Mouse (Mus musculus): ENCODE measurements around the gene Cecr2.
"Not testable (repeated sequence)": the region's sequence is repeated elsewhere in the genome, so short reads cannot be mapped to it uniquely, and the experiment has no call there.

The Cecr2 gene

DNA sequence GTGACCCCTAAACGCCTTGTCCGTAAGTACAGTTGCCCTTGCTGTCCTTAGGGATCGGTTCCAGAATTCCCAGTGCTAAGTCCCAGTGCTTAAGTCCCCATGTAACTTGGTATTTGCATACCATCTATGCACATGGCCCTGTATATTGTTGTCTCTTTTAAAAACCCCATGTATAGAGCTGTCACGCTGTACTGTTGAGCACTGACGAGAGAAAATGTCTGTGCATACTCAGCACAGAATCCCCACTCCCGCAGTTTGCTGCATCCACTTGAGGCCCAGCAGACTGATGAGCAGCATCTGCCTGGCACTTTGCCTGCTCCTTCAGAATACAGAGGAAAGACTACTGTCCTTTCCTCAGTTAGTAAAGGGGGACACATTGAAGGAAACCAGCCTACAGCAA is 107.6 kb downstream of the Cecr2 start:
- no peak for DNase-seq

DNA sequence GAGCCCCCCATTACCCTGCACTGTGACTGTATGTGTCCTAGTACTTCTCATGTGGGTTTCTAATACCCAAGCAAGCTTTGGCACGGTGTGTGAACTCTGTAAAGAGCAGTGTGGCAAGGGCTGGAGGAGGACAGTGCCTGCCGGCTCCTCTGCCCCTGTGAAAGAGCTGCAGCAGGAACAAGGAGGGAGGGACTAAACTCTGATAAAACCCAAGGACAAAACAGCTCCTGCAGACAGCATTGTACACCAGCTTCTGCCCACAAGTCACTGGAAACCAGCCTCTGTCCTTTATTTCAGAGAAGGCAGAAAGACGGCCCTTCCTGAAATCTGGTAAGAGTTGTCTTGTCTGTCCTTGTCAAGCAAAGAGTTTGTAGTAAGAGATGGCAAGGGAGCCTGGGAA is 110.1 kb downstream of the Cecr2 start:
- DNase-seq: no peak

DNA sequence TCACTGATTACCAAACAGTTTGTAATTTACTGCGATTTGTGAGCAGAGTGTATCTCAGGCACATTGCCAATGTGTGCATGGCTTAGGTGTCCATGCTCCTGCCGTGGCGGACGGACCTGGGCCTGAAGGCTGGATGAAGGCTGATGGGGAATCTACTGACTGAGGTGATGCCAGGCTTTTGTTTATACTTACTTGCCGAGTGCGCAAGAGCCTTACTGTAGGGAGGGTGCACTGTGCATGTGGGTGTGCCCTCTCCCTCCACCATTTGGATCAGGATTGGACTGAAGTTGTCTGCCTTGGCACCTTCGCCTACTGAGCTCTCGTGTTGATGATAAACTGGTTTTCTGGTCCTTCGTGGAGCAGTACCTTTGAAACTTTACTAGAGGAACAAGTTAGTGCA is 111.4 kb downstream of the Cecr2 start:
- no peak for DNase-seq

DNA sequence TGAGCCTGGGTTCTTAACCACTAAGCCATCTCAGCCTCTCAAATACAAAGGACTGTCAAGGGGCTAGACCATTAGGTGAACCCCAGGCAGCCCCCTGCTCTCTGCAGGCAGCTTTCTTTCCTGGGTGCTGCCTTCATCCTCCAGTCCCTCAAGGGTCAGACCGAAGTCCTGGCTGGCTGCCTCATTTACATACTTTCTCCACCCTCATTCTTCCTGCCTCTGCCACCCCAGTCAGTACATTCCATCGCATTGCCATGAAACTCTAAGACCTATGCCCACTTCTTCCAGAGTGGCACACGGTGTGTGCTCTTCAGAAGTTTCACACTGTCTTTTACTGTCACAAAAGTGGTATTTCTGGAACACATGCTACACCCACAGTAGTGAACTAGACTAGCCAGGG is 112.1 kb downstream of the Cecr2 start:
- no peak for DNase-seq

DNA sequence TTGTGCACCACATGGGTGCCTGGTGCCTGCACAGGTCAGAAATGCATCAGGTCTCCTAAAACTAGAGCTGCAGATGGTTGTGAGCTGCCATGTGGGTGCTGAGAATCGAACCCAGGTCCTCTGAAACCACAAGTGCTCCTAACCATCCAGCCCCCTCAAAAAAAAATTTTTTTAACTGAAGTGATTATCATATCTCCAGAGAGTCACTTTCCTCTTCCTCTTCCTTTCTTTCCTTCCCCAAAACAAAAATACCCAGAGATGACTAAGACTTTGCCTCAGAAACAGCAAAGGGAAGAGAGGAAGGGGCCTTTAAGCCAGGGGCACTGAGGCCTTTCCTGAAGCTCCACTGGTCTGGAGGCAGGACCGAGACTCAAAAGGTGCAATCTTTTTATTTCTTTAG is 116.8 kb downstream of the Cecr2 start:
- DNase-seq: no peak

DNA sequence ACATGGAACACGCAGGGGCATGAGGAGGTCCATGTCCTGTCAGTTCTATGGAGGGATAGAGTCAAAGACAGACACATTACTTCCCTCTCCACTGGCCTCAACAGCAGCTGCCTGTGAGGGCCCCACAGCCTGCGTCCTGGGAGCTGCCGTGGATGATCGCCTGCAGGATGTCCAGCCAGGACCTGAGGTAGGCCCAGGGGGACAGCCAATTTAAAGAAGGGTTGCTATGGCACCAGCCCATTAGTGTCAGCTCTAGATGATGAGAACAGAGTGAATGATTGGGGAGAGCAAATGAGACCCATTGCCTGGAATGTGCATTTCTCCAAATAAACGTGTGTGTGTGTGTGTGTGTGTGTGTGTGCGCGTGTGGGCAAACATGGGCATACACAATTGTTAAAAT is 118.2 kb downstream of the Cecr2 start:
- DNase-seq: no peak

DNA sequence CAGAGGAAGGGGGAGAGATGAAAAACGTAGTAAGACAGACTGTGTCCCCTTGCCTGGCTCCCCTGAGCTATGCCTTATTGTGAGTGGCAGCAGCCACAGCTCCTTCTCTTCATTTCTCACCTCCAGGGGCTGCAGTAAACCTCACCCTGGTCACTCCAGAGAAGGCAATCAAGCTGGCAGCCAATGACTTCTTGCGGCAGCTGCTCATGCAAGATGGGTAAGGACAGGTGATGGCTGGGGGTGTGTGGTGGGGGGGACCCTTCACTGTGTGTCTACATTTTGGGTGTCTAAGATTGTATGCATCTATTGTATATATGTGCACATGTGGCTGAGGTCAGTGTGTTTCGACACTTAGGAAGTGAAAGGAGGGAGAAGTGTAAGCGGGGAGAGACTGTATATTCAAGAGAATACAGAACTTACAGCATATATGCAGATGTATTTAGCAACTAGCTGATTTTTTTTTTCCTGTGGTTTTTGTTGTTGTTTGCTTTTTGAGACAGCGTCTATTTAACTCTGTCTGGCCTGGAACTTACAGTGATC is 122.0 kb downstream of the Cecr2 start:
- no peak for DNase-seq

DNA sequence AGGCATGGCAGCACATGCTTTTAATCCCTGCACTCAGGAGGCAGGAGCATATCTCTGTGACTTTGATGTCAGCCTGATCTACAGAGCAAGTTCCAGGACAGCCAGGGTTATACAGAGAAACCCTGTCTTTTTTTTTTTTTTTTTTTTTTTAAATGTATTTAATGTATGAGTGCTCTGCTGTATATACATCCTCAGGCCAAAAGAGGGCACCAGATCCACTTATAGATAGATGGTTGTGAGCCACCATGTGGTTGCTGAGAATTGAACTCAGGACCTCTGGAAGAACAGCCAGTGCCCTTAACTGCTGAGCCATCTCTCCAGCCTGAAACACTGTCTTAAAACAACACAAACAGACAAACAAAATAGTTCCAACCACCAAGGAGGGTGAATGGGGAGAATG is 122.7 kb downstream of the Cecr2 start:
- DNase-seq: no peak

DNA sequence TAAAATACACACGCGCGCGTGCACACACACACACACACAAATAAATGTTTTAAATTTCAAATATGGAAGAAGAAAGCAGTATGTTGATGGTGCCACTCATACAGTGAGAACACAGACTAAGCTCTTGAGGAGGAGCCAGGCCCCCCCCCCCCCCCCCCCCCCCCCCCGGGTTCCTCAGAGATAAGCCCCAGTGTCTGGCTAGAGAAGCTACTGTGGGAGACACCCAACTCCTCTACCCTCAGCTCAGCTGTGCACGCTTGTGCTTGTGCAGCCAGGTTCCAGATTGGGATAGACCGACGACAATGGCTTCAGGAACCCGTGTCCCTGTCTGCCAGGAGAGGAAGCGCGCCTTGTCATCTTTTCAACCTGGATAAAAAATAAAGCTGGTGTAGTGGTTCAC is 124.0 kb downstream of the Cecr2 start:
- DNase-seq: no peak

DNA sequence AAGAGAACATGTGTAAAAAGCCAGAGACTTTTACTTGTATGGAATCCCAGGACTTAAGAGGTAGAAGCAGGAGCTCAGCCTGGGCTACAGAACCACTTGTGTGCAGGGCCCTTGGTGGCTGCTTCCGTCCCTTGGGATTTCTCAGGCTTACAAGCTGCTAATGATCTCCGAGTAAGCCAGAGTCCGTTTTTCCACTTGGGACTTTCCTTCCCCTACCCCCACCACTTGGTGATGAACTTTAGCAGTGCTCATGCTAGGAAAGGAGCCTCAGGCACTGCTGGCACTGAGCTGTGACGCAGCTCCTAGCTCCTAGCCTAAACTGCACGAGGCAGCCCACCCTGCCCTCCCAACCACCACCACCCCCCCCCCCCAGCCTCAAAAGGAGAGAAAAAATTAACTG is 124.5 kb downstream of the Cecr2 start:
- DNase-seq: no peak

DNA sequence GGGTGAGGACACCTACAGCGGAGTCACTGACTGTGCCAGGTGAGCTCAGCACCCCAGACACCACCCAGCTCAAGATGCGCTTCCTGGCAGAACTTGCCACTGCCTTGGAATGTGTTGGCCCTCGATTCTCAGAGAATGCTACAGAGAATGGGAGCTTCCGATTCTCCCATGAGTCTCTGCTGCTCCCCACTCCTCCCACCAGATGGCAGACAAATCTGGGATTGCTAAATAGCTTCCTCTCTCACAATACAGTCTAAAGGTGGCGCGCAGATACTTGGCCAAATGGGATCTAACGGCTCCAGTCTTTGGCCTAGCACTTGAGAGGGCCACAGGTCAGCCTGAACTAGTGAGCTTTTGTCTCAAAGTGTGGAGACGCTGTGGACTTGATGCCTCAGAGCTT is 126.8 kb downstream of the Cecr2 start:
- no peak for DNase-seq

DNA sequence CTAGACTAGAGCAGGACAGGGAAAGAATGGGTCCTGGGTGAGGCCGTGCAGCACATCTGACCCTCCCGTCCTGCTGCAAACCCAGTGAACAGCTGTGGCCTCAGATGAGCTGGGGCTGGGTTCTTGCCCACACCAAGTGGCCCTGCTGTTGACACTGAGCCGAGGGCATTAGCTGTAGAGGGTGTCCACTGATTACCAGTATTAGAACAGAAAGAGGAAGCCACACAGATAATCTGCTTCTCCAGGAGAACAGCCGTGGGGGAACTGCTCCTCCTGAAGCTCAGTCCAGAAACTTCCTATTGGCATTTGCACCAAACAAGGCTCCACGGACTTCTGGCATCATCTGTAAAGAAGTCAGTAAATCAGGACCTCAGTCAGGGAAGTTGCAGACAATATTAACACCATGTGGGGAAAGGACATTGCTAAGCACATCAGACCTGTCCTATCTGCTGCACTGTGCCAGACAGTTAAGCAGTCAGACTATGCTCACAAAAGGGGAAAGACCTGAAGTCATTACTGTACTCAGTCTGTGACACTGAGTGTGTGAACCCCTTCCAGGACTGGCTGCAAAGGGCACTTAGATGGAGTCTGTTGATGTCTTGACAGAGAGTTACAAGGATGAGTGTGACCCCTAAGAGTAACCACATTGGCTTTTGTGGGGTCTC is 129.4 kb downstream of the Cecr2 start:
- DNase-seq: no peak

DNA sequence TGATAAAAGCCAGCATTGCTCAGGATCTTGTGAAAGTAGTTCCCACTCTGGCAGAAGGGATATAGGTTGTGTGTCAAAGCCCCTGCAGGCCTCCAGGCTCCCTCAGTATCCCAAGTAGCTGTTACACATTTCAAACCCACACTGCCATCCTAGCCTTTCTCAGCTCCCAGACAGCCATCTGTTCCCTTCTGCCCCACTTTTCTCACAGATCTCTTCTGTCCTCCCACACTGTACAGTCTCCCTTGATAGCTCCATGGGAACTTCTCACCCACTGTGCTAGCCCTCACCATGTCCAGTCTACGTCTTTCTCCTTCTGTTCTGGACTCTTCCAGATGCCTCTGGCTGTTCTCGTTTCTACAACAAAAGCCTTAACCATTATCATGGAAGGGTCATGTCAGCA is 129.9 kb downstream of the Cecr2 start:
- DNase-seq: no peak

DNA sequence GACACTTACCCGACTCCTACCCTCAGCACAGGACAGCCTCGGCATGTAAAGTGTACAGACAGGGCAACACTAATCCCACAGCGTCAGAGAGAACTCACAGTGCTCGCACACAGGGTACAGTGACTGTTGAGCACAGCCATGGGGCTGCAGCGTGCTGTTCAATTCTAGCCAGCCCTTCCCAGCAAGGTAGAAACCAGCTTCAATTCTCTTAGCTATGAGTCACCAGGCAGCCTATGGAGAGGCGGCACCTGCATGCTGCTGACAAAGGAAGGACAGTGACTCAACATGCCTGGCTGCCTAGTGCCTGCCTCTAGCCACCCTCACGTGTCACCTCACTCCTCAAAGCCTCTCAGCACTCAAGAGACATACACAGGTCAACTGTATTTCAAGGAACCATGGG is 131.8 kb downstream of the Cecr2 start:
- DNase-seq: peak; percentile 19

DNA sequence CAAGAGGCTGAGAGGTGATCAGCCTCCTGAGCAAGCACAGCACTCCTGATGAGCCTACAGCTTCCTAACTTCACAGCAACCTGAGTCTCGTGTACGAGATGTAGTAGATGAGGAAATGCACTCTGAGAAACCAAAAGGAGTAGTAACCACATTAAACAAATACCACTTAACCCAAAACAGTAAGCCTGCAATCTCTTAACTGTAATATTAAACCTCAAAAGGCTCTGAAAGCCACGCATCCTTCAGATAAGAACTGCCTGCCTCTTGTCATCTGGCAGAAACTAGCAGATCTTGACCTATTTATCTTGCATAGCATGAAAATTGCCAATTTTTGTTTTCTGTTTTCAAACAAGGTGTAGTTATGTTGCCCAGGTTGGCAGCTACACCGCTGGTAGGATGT is 132.7 kb downstream of the Cecr2 start:
- no peak for DNase-seq

DNA sequence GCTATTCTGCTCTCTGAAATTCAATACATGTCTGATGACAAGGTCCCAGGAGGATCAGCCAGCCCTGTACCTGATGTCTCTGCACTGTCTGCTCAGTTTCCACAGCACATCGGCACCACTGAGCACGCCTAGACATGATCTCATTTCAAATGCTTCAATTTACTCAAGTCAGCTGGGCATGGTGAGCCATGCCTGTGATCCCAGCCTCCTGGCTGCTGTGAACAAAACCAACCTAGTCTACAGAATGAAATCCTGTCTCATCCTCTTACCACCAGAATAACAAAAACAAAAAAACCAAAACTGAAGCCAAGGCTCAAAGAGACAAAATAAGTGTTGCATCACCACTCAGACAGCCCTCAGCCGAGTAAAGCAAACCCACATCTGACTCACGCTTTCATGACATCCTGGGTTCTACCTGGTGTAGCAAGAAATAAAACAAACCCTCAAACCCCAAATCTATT is 133.4 kb downstream of the Cecr2 start:
- no peak for DNase-seq

DNA sequence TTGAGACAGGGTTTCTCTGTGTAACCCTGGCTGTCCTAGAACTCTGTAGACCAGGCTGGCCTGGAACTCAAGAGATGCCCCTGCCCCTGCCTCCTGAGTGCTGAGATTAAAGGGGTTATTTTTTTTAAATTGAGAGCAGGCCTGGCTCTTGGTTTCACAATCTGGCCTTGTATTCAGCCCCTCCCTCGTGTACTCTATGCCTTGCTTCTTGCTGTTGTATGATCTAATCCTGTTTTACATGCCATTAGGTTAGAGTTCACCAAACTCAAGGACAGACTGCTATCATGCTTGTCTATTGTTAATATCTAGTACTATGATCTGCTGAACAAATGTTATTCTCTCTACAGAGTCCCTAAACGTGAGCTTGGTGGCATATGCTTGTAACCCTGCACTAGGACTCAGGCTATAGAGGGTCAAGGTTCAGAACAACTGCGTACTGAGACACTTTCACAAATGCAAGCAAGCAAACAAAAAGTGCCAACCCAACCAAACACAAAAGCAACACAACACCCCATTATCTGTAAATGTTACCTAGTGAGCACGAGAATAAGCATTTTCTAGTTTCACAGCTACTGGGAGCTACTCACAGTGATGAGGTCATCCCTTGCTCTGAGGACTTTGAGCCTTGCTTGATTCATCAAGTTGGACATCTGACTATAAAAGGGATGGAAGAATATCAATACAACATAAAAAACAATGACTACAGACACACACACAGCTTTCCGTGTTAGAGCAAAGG is 141.0 kb downstream of the Cecr2 start:
- no peak for DNase-seq

DNA sequence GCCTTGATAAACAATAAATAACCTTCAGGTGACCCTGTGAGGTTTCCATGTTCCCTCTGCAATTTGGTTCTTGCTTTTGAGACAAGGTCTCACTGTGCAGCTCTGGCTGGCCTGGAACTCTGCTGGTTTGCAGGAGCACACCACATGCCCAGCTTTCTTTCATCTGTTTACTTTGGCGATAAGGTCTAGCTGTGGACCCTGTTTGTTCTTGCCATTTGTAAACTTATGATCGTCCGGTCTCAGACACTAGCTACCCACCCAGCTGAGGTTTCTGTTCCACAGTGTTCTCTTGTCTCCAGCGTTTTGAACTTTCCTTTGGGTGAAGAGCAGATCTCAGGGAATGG is 141.5 kb downstream of the Cecr2 start:
- DNase-seq: no peak

DNA sequence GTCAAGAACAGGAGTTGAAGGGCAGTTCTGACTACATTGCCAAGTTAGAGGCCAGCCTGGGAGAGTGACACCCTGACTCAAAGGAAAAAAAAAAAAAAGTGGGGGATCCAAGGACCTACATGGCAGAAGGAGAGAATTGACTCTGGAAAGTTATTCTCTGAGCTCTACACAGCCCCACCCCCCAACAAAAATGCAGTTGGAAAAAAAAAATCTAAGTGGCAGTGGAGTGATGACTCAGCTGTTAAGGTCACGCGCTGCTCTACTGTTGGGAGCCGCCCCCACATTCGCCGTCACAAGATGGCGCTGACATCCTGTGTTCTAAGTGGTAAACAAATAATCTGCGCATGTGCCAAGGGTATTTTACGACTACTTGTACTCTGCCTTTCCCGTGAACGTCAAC is 145.8 kb downstream of the Cecr2 start:
- not testable (repeated sequence) for DNase-seq

DNA sequence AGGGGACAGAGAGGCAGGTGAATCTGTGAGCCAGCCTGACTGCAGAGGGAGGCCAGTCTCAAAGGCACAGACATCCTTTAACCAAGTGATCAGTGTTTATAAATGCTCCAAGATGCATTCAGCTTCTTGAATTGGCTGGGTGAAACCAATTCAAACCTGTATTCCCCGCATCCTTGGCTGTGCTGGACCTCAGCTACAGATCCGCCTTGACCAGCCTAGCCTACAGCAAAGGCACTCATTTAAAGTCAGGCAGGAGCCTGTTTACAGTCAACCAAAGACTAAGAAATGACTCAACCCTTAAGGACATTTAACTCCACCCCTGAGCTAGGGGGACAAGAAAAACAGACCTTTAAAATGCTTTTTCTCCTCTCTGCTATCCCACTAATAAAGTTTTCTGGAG is 153.1 kb downstream of the Cecr2 start:
- no peak for DNase-seq

DNA sequence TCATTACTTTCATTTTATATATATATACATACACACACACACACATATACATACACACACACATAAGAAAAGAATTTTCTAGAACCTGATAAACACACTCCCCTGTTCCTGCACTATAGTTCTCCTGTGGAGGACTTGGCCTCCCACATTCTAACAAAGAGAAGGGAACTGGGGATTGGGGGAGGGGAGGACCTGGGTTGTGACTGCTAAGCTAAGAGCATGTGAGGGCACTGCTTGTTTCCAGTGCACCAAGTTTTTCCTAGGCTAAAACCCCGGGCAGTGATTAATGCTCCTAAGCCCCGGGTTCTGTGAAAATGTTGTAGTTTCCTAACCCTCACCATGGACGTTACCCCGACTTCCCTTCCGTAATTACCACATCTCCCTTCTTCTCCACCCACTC is 154.0 kb downstream of the Cecr2 start:
- DNase-seq: no peak

Measured in cerebellum, adult 8-10 months (tissue).